Mouse (Mus musculus) layer of hippocampus, adult 11-12 months (tissue): ENCODE data around the gene Rplp0.
A peak's percentile ranks its signal among the peaks of the same experiment; 100 is the strongest.
"Not testable (repeated sequence)": the region's sequence is repeated elsewhere in the genome, so short reads cannot be mapped to it uniquely, and the experiment has no call there.

Experiments used
- DNase-seq: peaks from one replicate; pipeline ENCODE4 v3.0.0; 2022; ENCODE audit warnings: low spot score

The Rplp0 gene

GRCm38 (mm10) chr5:115551386-115551785, 7.9 kb upstream of the Rplp0 start:
- DNase-seq = no peak

- no peak for DNase-seq
Observed at GRCm38 (mm10) chr5:115551799-115552198, 7.5 kb upstream of the Rplp0 start.

DNA sequence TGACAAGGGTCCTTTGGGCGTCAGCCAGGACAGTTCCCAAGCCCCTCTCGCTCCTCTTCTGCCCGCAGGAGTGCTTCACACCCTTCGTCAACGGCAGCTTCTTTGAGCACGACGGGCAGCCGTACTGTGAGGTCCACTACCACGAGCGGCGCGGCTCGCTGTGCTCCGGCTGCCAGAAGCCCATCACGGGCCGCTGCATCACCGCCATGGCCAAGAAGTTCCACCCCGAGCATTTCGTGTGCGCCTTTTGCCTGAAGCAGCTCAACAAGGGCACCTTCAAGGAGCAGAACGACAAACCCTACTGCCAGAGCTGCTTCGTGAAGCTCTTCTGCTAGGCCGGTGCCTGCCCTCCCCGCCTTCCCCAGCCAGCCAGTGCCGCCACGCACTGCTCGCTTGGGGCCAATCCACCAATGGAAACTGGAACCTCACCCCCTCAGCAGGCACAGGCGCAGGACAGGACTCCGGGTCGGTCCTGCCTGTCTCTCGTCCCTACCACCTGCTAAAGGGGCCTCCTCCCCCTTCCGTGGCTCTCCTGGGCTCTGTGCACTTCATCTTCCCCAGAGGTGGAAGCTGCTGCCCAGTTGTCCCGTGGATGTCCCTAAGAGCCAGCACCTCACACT, 5.4 kb upstream of the Rplp0 start:
- DNase-seq = no peak

GRCm38 (mm10) chr5:115554536-115555291, 4.6 kb upstream of the Rplp0 start:
- DNase-seq = no peak

DNA sequence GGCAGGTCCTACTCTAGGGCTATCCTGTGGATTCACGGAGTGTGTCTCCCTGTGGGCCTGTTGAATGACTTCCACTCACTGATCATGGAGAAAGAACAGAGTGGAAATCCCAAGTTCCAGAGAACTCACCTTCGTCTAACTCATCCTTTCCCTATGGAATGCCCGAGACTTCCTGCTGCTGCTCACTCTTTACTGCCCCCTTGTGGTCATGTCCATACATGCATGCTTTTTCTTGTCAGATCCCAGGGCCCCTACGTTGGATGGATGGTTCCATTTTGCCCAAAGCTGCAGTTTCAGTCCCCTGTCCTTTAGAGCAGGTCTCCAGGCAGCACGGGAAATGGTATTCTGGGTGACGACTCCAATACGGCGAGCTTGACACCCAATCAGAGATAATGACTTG, 3.0 kb upstream of the Rplp0 start:
- peak; percentile 86 for DNase-seq

- DNase-seq = no peak
Observed at GRCm38 (mm10) chr5:115558182-115558794, 979 bp upstream of the Rplp0 start.

DNA sequence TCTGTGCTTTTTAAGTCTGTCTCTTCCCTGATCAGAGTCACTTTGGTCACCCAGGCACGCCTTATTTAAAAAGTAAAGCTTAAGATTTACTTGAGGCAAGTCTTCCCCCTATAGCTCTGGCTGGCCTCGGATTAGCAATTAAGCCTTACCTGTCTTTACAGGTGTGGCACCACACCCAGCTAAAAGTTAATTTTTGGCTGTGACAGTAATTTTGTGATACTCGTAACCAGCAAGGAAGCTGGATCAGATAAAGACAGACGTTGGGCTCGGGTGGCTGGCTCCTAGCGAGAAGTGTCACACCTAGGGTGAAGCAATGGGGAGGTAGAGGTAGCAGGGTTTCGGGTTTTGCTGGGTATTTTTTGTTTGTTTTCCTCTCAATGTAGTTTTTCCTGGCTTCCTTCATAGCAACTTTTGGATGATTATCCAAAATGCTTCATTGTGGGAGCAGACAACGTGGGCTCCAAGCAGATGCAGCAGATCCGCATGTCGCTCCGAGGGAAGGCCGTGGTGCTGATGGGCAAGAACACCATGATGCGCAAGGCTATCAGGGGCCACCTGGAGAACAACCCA, 1.2 kb downstream of the Rplp0 start:
- no peak for DNase-seq

- DNase-seq = no peak
Observed at GRCm38 (mm10) chr5:115563771-115564585, 4.7 kb downstream of the Rplp0 start.

GRCm38 (mm10) chr5:115564737-115565393, 5.6 kb downstream of the Rplp0 start, which contains the start of gene Gcn1l1:
Gene Gcn1l1 (plus strand): TSS chr5:115565254.
- DNase-seq = peak; percentile 75

DNA sequence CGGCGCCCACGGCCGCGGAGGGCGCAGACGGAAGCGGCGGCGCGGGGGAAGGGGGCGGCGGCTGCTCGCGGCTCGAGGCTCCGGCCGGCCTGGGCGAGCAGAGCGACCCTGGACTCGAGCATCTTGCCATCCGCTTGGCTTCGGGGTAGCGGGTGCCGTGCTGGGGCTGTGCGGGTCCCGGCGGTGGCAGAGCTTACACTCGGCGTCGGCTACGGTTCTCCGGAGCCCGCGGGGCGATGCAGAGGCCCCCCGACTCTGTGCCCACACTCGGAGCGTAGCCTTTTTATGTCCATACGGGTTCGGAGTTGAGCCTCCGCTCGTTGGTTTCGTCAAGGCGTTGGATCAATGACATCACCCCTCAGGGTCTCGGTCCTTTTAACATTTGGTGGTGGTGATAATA, 6.1 kb downstream of the Rplp0 start:
- no peak for DNase-seq

DNA sequence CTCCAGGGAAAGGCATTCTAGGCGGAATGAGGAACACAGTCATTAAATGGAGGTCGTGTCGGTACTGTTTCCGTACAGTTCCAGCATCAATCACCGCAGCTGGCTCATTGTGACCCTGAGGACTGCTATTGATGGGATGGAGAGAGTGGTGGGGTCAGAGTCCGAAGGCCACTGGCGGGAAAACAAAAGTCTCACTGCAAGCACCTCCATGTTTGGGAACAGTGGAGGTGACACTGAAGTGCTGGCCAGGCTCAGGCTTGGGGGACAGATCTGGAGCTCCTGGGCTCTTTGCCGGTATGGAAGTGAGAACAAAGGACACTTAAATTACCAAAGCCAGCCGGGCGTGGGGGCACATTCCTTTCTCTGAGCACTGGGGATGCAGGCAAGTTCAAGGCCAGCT, 9.4 kb downstream of the Rplp0 start:
- DNase-seq = no peak

- DNase-seq = no peak
Observed at GRCm38 (mm10) chr5:115569308-115569707, 10.0 kb downstream of the Rplp0 start.

GRCm38 (mm10) chr5:115569721-115570120, 10.5 kb downstream of the Rplp0 start:
- DNase-seq = no peak

DNA sequence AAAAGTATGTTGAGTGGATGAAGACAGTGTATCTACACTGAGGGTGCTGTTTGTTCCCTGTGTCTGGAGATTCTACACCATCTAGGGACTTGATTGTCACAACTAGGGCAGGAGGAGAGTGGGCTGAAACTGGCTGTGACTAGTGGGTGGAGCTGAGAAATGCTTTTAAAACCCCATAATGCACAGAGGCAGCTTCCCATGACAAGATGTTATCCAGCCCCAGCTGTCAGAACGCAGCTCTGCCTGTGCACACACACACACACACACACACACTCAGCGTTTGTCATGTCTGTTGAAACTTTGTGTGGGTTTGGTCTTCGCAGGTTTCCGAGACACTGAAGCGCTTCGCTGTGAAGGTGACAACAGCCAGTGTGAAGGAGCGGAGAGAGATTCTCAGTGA, 11.8 kb downstream of the Rplp0 start:
- peak; percentile 66 for DNase-seq

DNA sequence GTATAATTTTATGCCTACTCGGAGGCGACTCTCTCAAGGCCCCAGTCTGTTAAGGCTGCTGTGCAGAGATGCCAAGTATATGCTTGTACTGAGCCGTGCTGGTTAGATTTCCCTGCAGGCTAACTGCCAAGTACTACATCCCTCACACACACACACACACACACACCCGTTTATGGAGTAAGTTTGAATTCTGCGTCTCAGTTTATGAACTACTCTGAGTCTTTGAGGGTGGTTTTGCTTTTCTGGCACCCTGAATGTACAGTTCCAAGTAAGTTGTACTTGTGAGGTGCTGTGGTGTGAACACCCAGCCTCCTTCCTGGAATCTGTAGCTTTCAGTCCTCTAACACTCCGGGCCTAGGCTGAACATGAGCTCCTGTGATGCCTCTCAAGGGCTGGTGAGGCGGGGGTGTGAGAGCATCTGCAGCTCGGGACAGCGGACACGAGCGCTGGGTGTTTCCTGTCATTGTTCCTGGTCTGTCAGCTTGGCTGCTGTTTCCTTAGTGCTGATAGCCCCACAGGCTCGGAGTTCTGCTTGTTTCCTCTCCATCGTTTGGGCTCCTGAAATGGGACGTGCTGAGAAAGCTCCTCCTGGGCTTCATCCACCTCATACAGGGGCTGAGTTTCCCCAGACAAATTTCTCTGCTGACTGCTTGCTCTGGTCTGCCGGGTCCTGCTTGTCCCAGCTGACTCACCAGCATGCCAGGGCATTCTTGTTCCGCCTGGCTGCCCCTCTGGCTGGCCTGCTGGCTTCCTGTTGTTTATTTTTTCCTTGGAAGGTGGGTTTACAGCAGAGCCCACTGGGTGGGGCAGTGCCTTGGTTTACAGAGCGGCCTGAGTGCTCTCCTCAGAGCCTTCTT, 13.6 kb downstream of the Rplp0 start:
- DNase-seq = peak; percentile 34

GRCm38 (mm10) chr5:115574992-115575391, 15.7 kb downstream of the Rplp0 start:
- peak; percentile 36 for DNase-seq

DNA sequence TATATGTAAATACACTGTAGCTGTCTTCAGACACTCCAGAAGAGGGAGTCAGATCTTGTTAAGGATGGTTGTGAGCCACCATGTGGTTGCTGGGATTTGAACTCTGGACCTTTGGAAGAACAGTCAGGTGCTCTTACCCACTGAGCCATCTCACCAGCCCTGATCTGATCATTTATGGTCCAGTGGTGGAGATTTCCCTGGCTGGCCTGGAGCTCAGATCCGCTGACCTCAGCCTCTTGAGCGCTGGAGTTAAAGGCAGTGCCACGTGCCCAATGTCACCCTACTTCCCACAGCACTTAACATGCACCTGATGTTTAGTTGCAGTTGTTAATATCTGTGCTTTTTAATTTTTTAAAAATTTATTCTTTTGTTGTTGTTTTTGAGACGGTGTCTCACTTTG, 18.4 kb downstream of the Rplp0 start:
- not testable (repeated sequence) for DNase-seq

GRCm38 (mm10) chr5:115578922-115579321, 19.7 kb downstream of the Rplp0 start:
- DNase-seq = no peak

GRCm38 (mm10) chr5:115579363-115579762, 20.1 kb downstream of the Rplp0 start:
- DNase-seq = no peak

- no peak for DNase-seq
Observed at GRCm38 (mm10) chr5:115580229-115581001, 21.1 kb downstream of the Rplp0 start.
